Mouse (Mus musculus) small intestine, adult 2 months (tissue): ENCODE measurements around the gene Cdkl5. TPM values are rescaled to one million over a fixed set of nuclear protein-coding genes. Genes with fewer than 3 reads are reported as not detected.

ENCODE experiments used
- H3K27ac ChIP-seq: fragments of 200-500 bp; 2 replicates; pipeline ENCODE4 v1.5.1; 2012; ENCODE audit warnings: low read depth, low read length, control low read depth, inconsistent platforms; ENCODE audit not compliant: insufficient read depth
- H3K27me3 ChIP-seq: fragments of 200-500 bp; 2 replicates; pipeline ENCODE4 v1.6.1; 2012; ENCODE audit warnings: mild to moderate bottlenecking, moderate library complexity, low read length, inconsistent platforms; ENCODE audit not compliant: control insufficient read depth, insufficient read depth
- H3K36me3 ChIP-seq: fragments of 200-500 bp; 2 replicates; pipeline ENCODE4 v1.6.1; 2012; ENCODE audit warnings: mild to moderate bottlenecking, low read length, control low read depth, inconsistent platforms; ENCODE audit not compliant: control insufficient read depth, insufficient read depth
- H3K4me1 ChIP-seq: fragments of 200-500 bp; 2 replicates; pipeline ENCODE4 v1.6.1; 2012; ENCODE audit warnings: low read length, inconsistent platforms, mixed read lengths; ENCODE audit not compliant: control insufficient read depth, insufficient read depth, insufficient read length
- H3K4me3 ChIP-seq: fragments of 200-500 bp; 2 replicates; pipeline ENCODE4 v1.5.1; 2012; ENCODE audit warnings: low read depth, mild to moderate bottlenecking, control low read depth, inconsistent platforms, low read length, moderate library complexity
- CTCF ChIP-seq: fragments of 200-500 bp; IDR thresholded peaks from 2 replicates; pipeline ENCODE4 v1.5.1; 2012; ENCODE audit warnings: low read depth, mild to moderate bottlenecking, control low read depth, inconsistent platforms, low read length, moderate library complexity, mixed read lengths; ENCODE audit not compliant: insufficient replicate concordance, insufficient read length; ENCODE audit errors: extremely low read depth
- POLR2A ChIP-seq: fragments of 200-500 bp; IDR thresholded peaks from 2 replicates; pipeline ENCODE4 v1.6.1; 2012; ENCODE audit warnings: low read depth, mild to moderate bottlenecking, control low read depth, inconsistent platforms, low read length, moderate library complexity
- WGBS: fragments of 180-500 bp; shearing (Covaris S2); methylation state at CpG from one replicate; pipeline ENCODE4 v1.1.7; 2018; 5-methylcytosine and 5-hydroxymethylcytosine counted together
- polyA plus RNA-seq: library from polyadenylated mRNA; depleted of rRNA; stranded (reverse); fragments of >200 nt; gene quantifications from 2 replicates; pipeline ENCODE4 v1.2.3, GENCODE M21; 2012; rRNA removed

Cdkl5 gene
- polyA plus RNA-seq, result 0.18 and 0.20 TPM in 2 replicates

DNA sequence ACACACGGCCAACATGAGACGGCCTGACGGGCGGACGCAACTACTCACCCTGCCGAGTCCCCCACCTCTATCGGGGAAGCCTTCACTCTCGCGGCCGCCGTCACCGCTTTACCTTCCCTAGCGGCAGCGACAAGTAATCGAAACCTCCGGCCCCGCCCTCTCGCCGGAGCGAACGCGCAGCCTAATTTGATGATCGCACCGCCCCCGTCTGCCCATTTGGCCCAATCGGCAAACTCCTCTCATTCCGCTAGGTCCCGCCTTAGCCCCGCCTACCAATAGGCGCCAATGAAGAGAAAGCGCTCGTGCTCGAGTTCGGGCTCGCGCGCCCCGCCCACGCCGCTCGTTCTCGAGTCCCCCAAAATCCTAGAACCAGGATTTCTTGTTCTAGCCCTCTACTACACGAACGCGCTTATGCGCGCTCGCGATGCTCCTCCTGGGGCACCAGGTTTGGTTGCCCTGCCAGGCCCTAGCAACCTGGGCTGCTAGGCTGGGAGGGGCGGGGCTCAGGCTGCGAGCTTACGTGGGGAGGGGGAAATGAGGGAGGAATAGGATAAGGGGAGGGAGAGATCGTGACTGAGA lies at the start of gene Cdkl5:
Gene Cdkl5, minus strand, starts transcription at position 162 of the 579 bp plus-strand sequence.
- H3K4me3 ChIP-seq, result peak within 1 kb of the TSS; percentile 99
- H3K27ac ChIP-seq, result no peak within 1 kb of the TSS
- no peaks in the 10 kb centered on the region for H3K27me3 ChIP-seq
- 12% methylated on average over 53 of the region's 53 CpGs for WGBS
- H3K36me3 ChIP-seq, result no peaks in the 10 kb centered on the region
- no peaks in the 10 kb centered on the region; the same call in 1 of the 2 replicates for H3K4me1 ChIP-seq
- peak; percentile 44; the same call in 1 of the 2 replicates for TF ChIP-seq POLR2A
- TF ChIP-seq CTCF, result no peak

DNA sequence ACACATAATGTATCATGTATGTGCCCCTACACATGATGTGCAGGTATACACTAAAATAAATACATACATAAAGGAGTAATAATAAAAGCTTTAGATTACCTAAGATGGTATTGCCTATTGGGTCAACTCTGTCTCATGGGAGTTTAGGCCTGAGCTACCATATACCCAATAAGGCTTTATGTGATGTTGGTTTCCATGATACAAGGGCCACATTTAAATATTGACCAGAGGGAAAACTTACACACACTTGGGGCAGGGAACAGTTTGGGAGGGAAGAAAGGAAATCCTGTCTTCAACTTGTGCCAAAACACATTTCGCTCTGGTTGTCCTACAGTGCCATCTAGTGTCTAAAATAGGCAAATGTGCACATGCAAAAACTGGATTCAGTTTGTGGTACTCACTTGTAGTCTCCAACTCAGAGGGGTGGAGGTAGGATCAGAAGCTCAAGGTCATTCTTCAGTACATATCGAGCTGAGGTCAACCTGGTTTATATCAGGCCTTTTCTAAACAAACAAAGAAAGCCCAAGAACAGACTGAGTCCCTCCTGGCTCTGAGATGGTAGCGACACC lies 38.8 kb upstream of the Cdkl5 start:
- H3K4me3 ChIP-seq, result no peak overlapping the region
- H3K4me1 ChIP-seq, result no peaks in the 10 kb centered on the region
- H3K27ac ChIP-seq, result no peak overlapping the region
- TF ChIP-seq POLR2A, result no peak
- TF ChIP-seq CTCF, result no peak
- no peaks in the 10 kb centered on the region for H3K36me3 ChIP-seq
- H3K27me3 ChIP-seq, result no peaks in the 10 kb centered on the region
- 35% methylated on average over 3 of the region's 3 CpGs for WGBS

DNA sequence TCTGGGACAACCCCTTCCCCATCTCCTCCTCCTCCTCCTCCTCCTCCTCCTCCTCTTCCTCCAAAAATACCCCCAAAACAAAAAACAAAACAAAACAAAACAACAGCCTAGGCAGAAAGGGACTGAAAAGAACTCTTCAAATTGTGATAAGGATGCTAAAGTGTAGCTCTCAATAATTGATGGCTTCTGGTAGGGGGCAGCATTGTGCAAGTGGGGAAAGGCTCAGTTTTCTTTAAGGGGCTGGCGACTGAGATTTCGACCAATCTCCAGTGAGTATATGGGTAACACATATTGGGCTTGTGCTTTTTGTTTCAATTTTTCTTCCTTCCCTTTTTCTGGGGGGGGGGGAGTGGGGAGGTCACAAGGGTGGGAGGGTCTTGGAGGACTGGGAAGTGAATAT lies 37.9 kb upstream of the Cdkl5 start:
- H3K4me3 ChIP-seq, result no peak overlapping the region
- H3K4me1 ChIP-seq, result no peaks in the 10 kb centered on the region
- H3K27me3 ChIP-seq, result no peaks in the 10 kb centered on the region
- H3K36me3 ChIP-seq, result no peaks in the 10 kb centered on the region
- TF ChIP-seq POLR2A, result no peak
- TF ChIP-seq CTCF, result no peak
- 47% methylated on average over 2 of the region's 2 CpGs for WGBS
- no peak overlapping the region for H3K27ac ChIP-seq

DNA sequence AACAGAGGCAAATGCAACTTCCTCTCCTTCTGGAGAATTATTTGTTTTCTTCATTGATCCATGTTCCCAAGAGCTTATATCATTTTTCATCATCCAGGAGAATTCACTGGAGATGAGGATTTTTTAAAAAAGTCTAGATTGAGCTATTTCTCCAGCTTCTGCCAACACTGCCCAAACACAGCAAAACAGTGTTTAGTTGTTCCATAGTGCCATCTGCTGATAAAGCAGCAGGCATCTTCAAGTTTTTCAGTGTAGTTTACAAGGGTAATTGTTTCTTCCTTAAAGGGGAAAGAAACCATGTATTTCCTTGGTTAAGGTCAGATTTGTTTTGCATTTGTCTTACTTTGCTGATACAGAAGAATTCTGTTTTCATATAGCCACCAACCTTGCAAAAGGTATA lies 35.7 kb upstream of the Cdkl5 start:
- Histone ChIP-seq H3K27ac (no peak overlapping the region), H3K27me3 (no peaks in the 10 kb centered on the region), H3K4me3 (no peak overlapping the region), H3K4me1 (no peaks in the 10 kb centered on the region), H3K36me3 (no peaks in the 10 kb centered on the region)
- TF ChIP-seq POLR2A, result no peak
- no peak for TF ChIP-seq CTCF

DNA sequence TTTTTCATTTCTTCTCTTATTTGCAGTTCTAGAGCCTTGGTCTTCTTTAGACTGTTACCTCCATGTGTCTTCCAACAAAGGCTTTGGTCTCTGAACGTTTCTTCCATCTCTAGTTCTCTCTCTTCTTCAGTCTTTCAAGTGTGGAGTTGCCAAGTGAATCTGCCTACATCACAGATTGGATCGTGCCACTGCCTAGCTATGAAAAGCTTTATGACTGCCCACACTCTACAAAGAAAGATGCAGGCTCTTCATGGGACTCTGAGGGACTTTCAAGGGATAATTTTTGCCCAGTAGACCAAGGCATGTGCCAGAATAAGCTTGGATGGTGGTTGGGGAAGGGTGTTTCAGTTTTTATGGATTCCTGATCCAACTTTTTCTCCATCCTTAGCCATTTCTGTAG lies 30.0 kb upstream of the Cdkl5 start:
- no peaks in the 10 kb centered on the region for H3K36me3 ChIP-seq
- TF ChIP-seq POLR2A (no peak), CTCF (no peak)
- no peak overlapping the region for H3K4me3 ChIP-seq
- WGBS, result 65% methylated on average over 2 of the region's 2 CpGs
- no peaks in the 10 kb centered on the region for H3K27me3 ChIP-seq
- no peak overlapping the region for H3K27ac ChIP-seq
- no peaks in the 10 kb centered on the region for H3K4me1 ChIP-seq

DNA sequence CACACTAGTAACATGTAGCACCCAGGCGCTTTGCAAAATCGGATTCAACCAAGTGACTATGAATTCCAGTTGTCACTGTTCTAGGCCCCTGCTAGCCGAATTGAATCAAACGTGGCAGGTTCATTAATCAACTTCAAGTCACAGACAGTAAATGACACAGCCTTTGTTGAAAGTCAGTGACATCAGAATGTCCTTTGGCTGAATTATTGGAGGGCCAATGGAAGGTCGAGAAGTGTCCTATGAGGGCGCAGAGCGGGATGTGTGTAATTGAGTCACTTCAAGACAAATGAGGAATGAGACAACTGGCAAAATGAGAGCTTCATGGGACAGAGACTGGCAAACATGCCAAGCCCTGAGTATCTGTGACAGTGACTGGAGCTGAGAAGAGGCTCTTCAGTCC lies 27.0 kb upstream of the Cdkl5 start:
- Histone ChIP-seq H3K27ac (no peak overlapping the region), H3K4me1 (no peaks in the 10 kb centered on the region), H3K27me3 (no peaks in the 10 kb centered on the region), H3K36me3 (no peaks in the 10 kb centered on the region), H3K4me3 (no peak overlapping the region)
- no peak for TF ChIP-seq POLR2A
- TF ChIP-seq CTCF, result no peak
- 85% methylated on average over 7 of the region's 7 CpGs for WGBS

DNA sequence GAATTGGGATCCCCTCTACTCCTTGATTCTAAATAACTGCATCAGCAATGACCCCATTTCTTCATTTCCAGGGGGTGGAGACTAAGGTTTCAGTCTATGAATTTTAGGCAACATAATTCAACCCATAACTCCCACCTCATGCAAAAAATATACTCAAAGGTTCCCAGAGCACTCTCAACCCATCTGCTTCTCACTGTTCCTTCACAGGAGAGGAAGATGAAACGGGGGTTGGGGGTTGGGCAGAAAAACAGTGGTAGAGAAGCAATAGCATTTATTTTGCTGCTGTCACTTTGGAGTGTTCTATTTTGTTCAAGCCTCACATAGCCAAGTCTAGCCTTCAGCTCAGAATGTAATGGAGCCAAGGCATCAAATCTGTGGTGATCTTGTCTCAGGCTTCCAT lies 23.7 kb upstream of the Cdkl5 start:
- Histone ChIP-seq H3K4me1 (no peaks in the 10 kb centered on the region), H3K36me3 (no peaks in the 10 kb centered on the region), H3K4me3 (no peak overlapping the region), H3K27ac (no peak overlapping the region), H3K27me3 (no peaks in the 10 kb centered on the region)
- WGBS, result 68% methylated on average over 1 of the region's 1 CpGs
- TF ChIP-seq POLR2A, result no peak
- TF ChIP-seq CTCF, result no peak

DNA sequence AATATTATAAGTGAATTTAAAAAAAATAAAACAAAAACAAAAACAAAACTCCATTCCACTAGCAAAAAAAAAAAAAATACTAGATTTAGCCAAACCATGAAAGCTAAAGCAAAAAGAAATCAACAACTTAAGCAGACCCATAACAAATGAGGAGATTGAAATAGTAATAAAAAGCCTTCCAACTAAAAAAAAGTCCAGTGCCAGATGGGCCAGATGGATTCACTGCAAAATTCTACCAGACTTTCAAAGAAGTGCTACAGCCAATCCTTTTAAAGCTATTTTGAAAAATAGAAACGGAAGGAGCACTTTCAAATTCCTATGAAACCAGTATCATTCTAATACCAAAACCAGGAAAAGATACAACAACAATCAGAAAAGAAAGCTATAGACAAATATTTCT lies 11.8 kb upstream of the Cdkl5 start:
- Histone ChIP-seq H3K27me3 (no peaks in the 10 kb centered on the region), H3K36me3 (no peaks in the 10 kb centered on the region), H3K4me1 (no peaks in the 10 kb centered on the region), H3K4me3 (no peak overlapping the region), H3K27ac (no peak overlapping the region)
- TF ChIP-seq CTCF, result no peak
- TF ChIP-seq POLR2A, result no peak
- WGBS, result 62% methylated on average over 1 of the region's 1 CpGs
